Mouse (Mus musculus) lung, adult 2 months (tissue): ENCODE data around the gene Lpgat1.

Experiments
- CTCF ChIP-seq: fragments of 200-500 bp; IDR thresholded peaks from 2 replicates; pipeline ENCODE4 v1.5.1; 2011; ENCODE audit warnings: mild to moderate bottlenecking, low read length, control low read depth; ENCODE audit not compliant: insufficient read depth
- POLR2A ChIP-seq: fragments of 200-500 bp; IDR thresholded peaks from 2 replicates; pipeline ENCODE4 v1.6.1; 2011; ENCODE audit warnings: low read depth, mild to moderate bottlenecking, control low read depth, low read length, borderline replicate concordance; ENCODE audit errors: extremely low read depth

DNA sequence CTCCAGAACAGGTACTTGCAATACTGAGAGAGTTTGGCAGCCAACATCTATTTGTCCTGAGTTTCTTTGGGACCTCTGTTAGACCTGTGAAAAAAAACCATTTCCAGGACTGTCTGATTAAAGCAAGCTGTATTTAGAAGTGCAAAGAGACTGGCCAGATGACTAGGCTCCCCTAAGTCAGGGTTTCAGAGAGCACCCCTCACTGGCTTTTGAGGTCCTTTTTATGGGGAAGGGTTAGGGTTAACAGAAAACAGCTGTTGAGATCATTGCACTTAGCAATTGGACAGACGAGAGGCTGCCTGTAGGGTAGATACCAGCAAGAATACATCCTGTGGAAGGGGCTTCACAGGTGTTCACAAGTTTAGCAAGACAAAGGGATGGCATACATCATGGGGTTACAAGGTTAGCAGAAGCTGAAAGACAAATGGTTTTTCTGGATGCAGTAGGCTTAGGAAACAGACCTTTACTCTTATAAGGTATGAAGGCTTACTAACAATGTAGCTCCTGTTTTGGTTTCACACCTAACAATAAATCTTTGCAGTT lies 19.3 kb upstream of the Lpgat1 start:
- TF ChIP-seq CTCF = no peak
- TF ChIP-seq POLR2A = no peak
